Mouse (Mus musculus): ENCODE measurements at regions not wholly inside any gene's neighbourhood (a gene's known extent, or its start where the extent isn't known, plus 50 kb on each side); places are given as distances from the start of the nearest gene placed in this dataset.

DNA sequence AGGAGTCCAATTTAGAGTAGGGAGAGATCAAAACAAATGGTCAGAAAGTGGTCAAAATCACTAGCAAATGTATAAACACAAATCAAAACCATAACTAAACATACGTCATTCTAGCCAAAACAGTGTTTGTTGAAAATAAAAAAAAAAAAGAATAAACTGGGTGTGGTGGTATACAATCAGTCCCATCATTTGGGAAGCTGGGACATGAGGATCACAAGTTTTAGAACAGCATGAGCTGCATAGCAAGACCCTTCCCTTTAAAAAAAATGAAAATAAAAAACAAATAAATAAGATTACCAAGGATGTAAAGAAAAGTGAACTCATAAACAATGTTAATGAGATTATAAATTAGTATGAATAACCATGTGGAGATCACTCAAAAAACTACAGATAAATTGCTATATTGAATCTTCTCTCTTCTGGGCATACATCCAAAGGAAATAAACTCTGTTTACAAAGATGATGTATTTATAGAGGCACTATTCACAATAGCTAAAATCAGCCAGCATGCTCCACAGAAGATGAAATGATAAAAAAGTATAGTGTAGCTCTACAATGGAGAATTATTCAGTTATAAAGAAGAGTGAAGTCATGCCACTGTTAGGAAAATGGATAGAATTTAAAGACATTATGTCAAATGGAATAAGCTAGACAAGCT lies 341.8 kb downstream of the Atp6ap1l start:
- no peak for TF ChIP-seq MYOG (IDR thresholded peaks at IDR 0.05; ENCODE audit: control insufficient read depth, extremely low read depth, insufficient read length)
- TF ChIP-seq MAX (IDR thresholded peaks at IDR 0.05) = no peak
- TF ChIP-seq CTCF (IDR thresholded peaks at IDR 0.05; ENCODE audit: control insufficient read depth, insufficient read depth, insufficient read length) = no peak
- TF ChIP-seq MYOD1 (IDR thresholded peaks at IDR 0.05; ENCODE audit: control insufficient read depth, insufficient read length, low read depth) = no peak
